Mouse (Mus musculus) urinary bladder, adult 2 months (tissue): Measurements from ENCODE around the gene Commd4. TPM values are rescaled to one million over a fixed set of nuclear protein-coding genes. Genes with fewer than 3 reads are reported as not detected.
"Not testable (repeated sequence)": the region's sequence is repeated elsewhere in the genome, so short reads cannot be mapped to it uniquely, and the experiment has no call there.

Source experiments
- DNase-seq: peaks from one replicate; pipeline ENCODE4 v3.0.0; 2022; ENCODE audit warnings: low spot score
- polyA plus RNA-seq: library from polyadenylated mRNA; depleted of rRNA; stranded (reverse); fragments of >200 nt; gene quantifications from 2 replicates; pipeline ENCODE4 v1.2.3, GENCODE M21; 2012; rRNA removed

The Commd4 gene
- polyA plus RNA-seq, result 92.3 and 124 TPM in 2 replicates

DNA sequence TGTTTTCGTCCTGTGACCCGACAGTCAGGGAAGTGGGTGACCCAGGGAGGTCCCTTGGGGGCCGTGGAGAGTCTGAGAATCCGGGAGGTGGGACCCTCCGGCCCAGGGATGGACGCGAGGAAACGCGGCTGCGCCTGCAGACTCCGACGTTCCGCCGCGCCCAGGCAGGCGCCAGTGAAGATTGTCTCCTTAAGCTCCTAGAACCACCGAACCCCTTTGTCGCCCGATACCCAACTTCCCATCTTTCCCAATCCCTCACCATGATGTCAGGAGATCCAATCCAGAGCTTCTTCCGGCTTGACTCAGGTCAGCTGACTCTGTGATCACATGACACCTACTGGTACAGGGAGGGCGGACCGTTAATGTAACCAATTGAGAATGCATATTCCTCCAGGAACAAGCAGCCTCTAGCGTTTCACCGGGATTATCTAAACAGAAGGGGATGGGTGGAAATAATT lies at the start of gene Commd4:
Gene Commd4 (minus strand): TSS at position 319 of the 458 bp plus-strand sequence.
- DNase-seq, result no peak

DNA sequence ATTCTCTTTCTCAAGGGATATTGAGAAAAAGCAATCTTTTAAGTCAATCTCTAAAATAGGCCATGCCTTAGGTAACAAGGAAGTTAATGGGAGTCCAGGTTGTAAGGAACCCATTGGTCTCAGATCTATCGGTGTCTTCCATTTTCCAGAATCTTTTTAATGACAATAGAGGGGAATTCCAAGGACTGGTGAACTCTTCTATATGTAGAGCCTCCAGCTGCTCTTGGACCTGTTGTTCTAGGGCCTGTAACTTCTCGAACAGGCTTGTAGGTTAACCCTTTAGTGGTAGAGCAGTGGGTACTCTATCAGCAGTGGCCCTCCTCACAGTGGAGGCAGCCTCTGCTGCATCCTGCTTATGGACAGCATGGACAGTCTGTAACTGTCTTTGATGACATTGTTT lies 48.8 kb upstream of the Commd4 start:
- no peak for DNase-seq

GRCm38 (mm10) chr9:57203571-57203970 lies 45.4 kb upstream of the Commd4 start:
- not testable (repeated sequence) for DNase-seq

GRCm38 (mm10) chr9:57202981-57203380 lies 44.9 kb upstream of the Commd4 start:
- no peak for DNase-seq

- DNase-seq, result no peak
These were observed 39.3 kb upstream of the Commd4 start for GRCm38 (mm10) chr9:57197414-57197813.

DNA sequence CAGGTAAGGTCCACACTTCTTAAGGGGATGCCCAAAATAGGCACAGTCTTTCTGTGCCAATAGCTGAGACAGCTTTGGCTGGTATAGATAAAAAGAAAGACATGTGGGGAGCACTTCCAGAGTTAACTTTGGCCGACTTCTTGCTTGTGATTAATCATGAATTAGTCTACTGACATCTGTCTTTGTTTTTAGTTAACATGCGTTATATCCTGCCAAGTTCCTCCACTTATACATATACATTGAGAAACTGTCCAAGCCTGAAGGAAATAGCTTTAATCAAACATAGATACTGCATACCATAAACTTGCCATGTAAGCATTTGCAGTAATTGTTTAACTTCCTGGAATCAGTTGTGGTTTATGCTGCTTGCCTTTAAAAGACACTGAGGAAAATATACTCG lies 38.6 kb upstream of the Commd4 start:
- DNase-seq, result no peak

GRCm38 (mm10) chr9:57168411-57168810 lies 10.3 kb upstream of the Commd4 start:
- no peak for DNase-seq

DNA sequence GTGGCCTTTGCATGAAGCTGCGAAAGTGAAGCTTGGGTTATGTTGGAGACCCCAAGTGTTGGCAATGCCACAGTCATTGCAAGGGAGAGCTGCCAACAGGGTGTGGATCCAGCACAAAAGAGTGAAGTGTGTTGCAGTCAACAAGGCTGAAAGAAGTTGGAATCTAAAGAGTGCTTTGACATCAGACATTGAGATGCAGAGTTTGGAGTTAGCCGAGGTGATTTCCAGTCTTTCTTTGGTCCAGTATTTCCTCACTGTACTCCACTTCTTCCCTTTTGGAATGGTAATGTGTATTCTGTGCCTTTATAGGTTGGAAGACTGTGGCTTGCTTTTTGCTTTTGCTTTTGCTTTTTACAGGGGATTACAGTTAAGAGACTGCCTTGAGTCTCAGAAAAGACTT lies 8.0 kb upstream of the Commd4 start:
- no peak for DNase-seq

DNA sequence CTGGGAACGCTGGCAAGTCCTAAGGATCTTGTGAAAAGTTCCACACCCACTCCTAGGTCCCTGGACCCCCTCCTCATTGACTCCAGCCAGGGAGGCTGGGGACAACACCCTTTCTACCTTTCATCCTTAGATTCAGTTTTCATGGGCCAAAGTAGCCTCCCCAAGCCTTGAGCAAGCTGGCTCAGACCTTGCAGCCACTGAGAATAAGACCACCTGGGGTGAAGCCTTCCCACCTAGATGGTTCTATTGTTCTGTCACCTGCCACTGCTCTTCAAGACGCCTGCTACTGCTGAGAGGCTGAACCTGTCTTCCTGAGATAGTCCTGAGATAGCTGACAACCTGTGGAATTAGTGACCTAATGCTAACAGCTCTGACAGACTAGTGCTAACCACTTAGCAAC lies 5.0 kb upstream of the Commd4 start:
- no peak for DNase-seq

DNA sequence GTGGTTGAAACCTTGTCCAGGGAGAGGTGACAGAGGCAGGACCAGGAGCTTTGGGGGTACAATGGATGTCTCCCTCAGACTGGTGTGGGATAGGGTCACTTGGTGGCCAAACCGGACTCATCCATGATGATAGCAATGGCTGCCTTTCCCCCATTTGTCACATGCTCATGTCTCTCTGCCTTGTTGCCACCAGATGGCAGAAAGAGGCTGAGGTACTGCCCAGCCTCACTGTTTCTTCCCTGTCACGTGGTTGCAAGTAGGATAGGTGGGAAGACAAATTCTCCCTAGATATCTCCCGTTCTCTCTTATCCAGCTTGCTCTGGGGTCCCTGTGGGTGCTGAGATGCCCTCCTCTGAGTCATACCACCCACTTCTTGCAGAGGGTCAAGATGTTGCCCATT lies 4.4 kb upstream of the Commd4 start:
- no peak for DNase-seq

- no peak for DNase-seq
These were observed 375 bp upstream of the Commd4 start for GRCm38 (mm10) chr9:57158506-57158905.

DNA sequence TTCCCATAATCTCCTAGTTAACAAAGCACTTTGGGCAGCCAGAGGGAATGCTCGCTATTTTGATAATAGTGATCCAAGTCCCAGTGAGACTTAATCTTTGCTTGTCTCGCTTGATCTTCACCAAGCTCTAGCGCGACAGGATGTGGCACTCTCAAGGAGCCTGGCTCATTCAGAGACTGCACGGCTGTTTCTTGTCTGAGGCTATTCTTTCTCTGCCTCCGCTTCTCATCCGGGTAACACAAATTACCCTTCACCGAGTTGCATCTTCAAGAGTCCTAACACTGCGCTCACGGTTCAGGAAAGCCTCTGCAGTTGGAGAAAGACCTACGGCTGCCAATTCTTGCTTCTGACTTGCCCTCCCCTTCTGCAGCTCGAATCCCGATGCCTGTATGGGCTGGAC lies 632 bp downstream of the Commd4 start:
- DNase-seq, result no peak

DNA sequence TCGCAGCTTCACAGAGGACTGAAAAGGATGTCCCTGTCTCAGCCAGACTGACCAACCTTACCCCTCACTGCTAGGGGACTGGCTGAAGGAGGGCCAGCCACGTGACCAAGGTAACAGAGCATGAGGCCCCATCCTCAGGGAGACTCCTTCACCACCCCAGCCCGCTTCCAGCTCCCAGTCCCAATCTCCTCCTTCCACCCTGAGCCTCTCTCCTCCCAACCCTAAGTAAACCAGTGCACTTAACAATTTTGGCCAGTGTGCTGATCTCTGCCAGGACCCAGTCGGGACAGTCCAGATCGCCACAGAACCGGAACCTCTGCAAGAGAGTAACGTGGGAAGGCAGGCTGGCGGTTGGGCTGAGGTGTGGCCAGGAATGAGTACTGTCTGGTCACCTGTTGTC lies 1.3 kb downstream of the Commd4 start:
- no peak for DNase-seq

GRCm38 (mm10) chr9:57156383-57156782 lies 1.7 kb downstream of the Commd4 start:
- DNase-seq, result no peak

- no peak for DNase-seq
These were observed 5.8 kb downstream of the Commd4 start for GRCm38 (mm10) chr9:57152331-57152730.

DNA sequence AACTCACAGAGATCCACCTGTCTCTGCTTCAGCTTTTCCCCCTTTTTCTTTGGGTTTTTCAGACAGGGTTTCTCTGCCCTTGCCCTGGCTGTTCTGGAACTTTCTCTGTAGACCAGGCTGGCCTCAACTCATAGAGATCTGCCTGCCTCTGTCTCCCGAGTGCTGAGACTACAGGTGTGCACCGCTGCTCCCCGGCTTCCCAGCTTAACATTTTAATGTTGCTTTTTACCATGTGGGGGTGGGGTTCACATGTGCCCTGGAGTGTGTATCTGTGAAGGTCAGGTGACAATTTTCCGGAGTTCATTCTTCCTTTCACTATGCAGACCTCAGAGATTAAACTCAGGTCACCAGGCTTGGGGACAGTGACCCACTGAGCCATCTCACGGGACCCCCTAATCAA lies 7.9 kb downstream of the Commd4 start:
- no peak for DNase-seq

GRCm38 (mm10) chr9:57149021-57149420 lies 9.1 kb downstream of the Commd4 start:
- DNase-seq, result no peak

DNA sequence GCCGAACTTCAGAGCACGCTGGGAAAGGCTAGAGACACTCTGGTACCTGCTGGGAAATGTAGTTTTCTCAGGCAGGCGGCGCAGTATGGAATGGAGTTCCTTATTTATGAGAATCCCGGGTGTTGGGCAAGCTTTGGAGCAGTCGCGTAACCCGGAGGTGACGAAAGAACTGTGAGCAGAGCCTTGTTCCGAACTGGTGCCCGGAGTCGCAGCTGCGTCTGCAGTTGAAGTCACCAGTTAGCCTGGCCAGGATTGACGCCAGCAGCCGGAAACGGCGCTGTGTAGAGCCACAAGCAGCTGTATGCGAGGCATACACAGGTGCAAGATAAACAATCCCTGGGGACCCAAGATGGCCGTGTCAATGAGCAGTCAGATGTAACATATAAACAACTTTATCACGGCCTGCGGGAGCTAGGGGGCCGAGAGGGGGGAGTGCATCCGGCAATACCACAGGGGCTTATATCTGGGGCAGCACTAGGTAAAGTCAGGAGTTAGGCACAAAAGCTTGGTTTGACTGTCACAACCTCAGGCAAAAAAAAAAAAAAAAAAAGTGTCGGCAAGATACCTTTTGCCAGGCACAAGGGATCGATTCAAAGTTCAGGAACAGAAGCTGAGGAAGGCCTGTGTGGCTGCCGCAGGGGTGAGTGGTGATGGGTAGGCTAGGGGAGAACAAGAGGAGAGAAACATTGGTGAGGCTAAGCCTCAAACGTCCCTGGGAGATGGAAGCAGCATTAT lies 9.8 kb downstream of the Commd4 start, which contains the start of gene Neil1:
Gene Neil1 (minus strand): TSS at position 162 of the 735 bp plus-strand sequence.
- peak; percentile 73 for DNase-seq

DNA sequence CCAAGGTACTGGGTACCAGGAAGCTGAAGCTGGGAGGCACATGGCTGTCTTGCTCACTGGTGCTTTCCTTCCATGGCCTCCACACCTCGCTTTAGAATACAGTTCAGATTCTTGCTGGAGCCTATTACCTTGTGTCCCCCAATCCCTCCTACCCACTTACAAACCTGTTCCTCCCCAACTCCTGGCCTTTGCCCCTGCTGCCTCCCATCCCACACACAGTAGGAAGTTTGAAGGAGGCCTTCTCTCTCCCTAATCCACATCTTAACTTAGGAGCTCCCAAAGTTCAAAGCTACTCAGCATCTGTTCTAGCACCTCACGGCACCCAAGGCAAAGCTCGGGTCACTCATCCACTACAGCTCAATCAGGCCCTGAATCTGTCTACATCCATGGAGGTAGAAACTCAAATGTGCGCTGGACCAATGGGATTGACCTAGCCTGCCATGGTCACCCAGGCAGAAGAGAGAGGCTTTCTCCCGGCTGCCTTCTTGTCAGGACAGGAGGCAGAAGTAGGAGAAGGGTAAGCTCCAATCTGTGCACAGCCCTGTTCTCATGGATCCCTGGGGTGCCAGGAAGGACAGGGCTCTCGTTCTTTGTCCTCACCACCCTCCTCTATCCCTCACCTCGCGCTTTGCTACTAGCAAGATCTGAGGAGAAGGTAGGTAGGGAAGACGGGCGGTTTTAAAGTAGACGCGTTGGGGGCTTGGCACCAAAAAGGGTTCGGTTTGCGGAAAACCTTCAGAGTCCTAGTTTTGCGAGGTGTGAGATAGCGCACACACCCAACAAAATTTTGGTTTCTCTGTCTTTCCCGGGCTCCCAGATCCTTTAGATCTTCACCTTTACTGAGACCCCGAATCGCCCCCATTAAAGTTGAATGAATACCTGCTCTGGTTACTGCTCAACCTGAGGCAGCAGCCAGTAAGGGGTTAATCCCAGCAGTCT lies 10.7 kb downstream of the Commd4 start:
- no peak for DNase-seq

GRCm38 (mm10) chr9:57146451-57147066 lies 11.6 kb downstream of the Commd4 start:
- DNase-seq, result no peak

DNA sequence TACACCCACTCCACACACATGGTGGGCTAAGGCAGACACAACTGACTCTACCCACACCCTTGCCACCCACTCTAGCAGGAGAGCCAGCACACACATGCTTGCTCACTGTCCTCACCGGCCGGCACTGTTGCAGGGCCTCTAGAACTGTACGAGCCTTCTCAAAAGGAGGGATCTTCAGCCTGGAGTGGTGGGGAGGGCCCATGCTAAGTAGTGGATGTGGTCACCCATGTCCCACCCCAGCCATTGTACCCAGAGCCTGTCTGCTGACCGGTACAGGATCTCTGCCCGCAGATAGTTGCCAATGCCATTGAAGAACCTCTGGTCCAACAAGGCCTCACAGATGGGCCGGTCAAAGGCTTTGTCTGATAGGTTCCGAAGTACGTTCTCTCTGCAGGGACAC lies 13.3 kb downstream of the Commd4 start:
- DNase-seq, result no peak

DNA sequence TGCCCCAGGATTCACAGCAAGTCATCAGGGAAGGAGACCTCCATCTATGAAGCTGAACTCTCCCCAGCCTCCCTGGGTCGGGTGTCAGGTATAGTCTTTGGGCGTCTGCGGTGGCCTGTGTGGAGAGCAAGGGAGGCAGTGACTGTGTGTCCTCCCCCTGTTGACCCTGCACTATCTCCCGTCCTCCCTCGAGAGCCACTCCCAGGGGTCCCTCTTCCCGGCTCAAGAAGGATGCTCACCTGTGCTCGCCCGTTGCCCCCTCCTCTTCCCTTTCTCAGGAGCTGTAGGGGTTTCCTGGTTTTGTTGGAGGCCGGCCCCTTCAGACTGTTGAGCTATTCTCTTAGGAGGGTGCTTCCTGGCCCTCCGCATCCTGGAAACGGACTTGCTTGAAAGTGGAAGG lies 14.9 kb downstream of the Commd4 start:
- peak; percentile 19 for DNase-seq
